Mouse (Mus musculus) MEL (cell line): Measurements from ENCODE around the gene Pcsk5.

Experiments used
- MAX ChIP-seq: IDR thresholded peaks from 2 replicates; pipeline ENCODE4 v1.6.1; 2011; ENCODE audit warnings: low read length, improper control_type of control experiment
- ZC3H11A ChIP-seq: IDR thresholded peaks from 2 replicates; pipeline ENCODE4 v1.6.1; 2012; ENCODE audit warnings: low read depth, mild to moderate bottlenecking, inconsistent platforms, low read length, improper control_type of control experiment

DNA sequence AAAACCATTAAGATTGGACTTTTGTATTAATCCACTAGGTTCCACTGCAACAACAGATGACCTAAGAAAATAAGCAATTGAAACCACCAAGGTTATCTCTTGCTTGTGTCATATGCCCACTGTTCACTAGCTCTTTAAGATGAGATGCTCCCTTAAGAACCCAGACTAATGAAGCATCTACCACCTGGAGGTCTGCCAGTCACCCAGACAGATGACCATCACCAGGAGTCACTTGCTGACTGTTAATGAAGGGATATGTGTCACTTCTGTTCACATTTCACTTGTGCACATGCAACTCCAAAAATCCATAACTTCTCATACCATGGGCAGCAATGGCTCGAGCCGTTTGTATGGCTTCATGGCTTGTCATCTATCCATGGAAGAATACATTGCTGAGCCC, 17.4 kb downstream of the Pcsk5 start:
- no peak for TF ChIP-seq ZC3H11A
- TF ChIP-seq MAX, result no peak
